Mouse (Mus musculus): ENCODE measurements at regions not wholly inside any gene's neighbourhood (a gene's known extent, or its start where the extent isn't known, plus 50 kb on each side); places are given as distances from the start of the nearest gene placed in this dataset.

GRCm38 (mm10) chr2:146722351-146723025 is 133.2 kb upstream of the Kiz start:
- TF ChIP-seq POLR2A (IDR thresholded peaks at IDR 0.05; ENCODE audit: insufficient read depth, low read depth, low read length) (no peak), CTCF (IDR thresholded peaks at IDR 0.05) (no peak), EP300 (IDR thresholded peaks at IDR 0.05; ENCODE audit: insufficient read depth, low read depth, low read length) (no peak)

Measured in heart, adult 2 months (tissue).